Mouse (Mus musculus): ENCODE results near the gene Atrx.

Gene Atrx

DNA sequence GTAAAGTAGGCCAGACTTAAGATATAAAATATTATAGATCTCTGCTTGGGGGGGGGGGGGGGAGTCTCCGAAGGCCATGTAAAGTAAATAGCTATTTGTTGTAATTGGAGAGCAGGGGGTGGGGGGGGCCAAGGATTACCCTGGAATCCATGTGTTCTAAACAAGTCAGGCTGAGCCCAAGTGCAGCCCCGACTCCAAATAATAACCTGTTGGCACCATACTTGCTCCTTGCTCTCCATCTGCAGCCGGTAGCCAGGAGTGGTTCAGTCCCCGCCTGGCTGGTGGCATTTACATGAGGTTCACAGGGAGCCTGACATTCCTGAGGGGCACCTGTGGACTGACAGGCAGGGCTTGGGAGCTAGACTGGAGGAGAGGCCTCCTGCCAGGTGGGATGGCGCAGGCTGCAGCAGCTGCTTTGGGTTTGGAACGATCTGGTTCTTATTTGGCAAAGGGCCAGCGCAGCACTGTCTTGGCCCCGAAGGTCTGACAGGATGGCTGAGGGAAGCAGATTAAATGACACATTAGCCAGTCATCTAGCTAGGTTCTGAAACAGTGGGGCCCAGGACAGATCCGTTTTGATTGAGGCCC lies 161.9 kb downstream of the Atrx start:
- DNase-seq (ENCODE audit: low read depth), result no peak

GRCm38 (mm10) chrX:105766013-105766412 lies 163.2 kb downstream of the Atrx start:
- DNase-seq (ENCODE audit: low read depth), result no peak

GRCm38 (mm10) chrX:105765005-105765706 lies 164.0 kb downstream of the Atrx start:
- peak; percentile 4 for DNase-seq (ENCODE audit: low read depth)

- peak; percentile 8 for DNase-seq (ENCODE audit: low read depth)
These were observed 164.8 kb downstream of the Atrx start, which contains the start of gene Fgf16 for GRCm38 (mm10) chrX:105764162-105765004. Fgf16 (plus strand) TSS chrX:105764279.

DNA sequence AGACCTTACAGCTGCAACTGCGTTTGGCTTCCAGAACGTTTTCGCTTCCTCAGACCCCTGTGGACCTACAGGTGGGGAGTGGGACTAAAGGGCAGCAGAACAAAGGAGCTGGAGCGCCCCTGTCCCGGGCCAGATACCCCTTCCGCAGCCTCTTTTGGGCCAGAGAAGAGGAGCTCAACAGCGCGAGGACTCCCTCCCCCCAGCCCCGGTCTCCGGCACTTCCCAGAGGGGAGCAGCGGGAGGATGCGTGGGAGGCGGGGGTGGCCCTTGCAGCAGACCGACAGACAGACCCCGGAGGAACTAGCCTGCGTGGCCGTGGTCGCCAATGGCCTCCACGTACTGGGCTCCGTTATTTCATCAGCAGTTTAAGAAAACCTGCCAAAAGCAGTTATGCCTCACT lies 165.6 kb downstream of the Atrx start:
- DNase-seq (ENCODE audit: low read depth), result no peak

DNA sequence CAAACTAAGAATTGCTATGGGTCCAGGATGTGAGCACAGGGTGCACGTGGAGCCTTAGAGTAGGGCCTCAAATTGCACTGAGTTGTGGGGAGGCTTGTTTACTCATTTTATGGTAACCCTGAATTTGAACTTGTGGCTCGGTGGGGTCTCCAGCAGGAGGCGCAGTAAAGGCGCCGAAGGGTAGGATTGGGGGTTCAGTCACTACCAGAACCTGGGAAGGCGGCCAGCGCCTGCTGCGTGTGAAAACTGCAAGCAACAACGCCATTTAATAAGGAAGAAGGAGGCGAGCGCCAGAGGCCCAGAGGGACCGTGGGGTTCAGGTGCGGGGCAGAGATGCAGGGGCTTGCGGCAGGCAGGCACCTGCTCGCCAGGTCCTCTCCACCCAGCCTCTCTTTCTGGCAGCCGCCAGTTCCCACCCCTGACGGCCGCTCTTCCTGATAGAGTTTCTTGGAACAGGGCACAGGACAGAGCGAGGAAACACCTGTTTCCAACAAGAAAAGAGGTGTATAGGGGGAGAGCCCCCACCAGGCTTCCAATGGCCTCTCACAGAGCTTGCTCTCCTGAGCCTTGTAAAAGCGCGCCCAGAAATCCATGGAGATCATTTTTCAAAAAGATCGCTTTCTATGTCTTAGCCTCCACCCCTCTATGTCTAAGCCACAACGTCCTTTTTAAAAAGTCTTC lies 166.2 kb downstream of the Atrx start:
- DNase-seq (ENCODE audit: low read depth), result peak; percentile 6
